Mouse (Mus musculus) liver, embryonic 11.5 days (tissue): ENCODE data around the gene Pafah2. TPM values are rescaled to one million over a fixed set of nuclear protein-coding genes. Genes with fewer than 3 reads are reported as not detected.

Experiments used
- ATAC-seq: fragments of 200-750 bp; cut with Nextera tagmentation; replicated peaks from 2 replicates; pipeline ENCODE4 v1.8.0; 2017; ENCODE audit warnings: moderate number of reproducible peaks, mild to moderate bottlenecking, moderate TSS enrichment, moderate library complexity; ENCODE audit not compliant: low FRiP score
- DNase-seq: peaks from one replicate; pipeline ENCODE4 v3.0.0-alpha.2; 2017; ENCODE audit warnings: low spot score
- H3K27ac ChIP-seq: fragments of 300-500 bp; sonication (generic); 2 replicates; pipeline ENCODE4 v1.5.1; 2014; ENCODE audit warnings: mild to moderate bottlenecking, low read depth, low read length, control low read depth
- H3K27me3 ChIP-seq: fragments of 300-500 bp; sonication (generic); replicated peaks from 2 replicates; pipeline ENCODE4 v1.6.1; 2014; ENCODE audit warnings: low read length, mixed read lengths; ENCODE audit not compliant: control insufficient read depth, insufficient read depth
- H3K36me3 ChIP-seq: fragments of 300-500 bp; sonication (generic); 2 replicates; pipeline ENCODE4 v1.6.1; 2014; ENCODE audit warnings: mild to moderate bottlenecking, low read length, moderate library complexity, mixed read lengths; ENCODE audit not compliant: control insufficient read depth, insufficient read depth
- H3K4me1 ChIP-seq: fragments of 300-500 bp; sonication (generic); replicated peaks from 2 replicates; pipeline ENCODE4 v1.6.1; 2014; ENCODE audit warnings: low read length, mixed read lengths; ENCODE audit not compliant: control insufficient read depth, insufficient read depth
- H3K4me2 ChIP-seq: fragments of 300-500 bp; sonication (generic); 2 replicates; pipeline ENCODE4 v1.6.1; 2014; ENCODE audit warnings: mild to moderate bottlenecking, control low read depth, moderate library complexity
- H3K4me3 ChIP-seq: fragments of 300-500 bp; sonication (generic); 2 replicates; pipeline ENCODE4 v1.5.1; 2014; ENCODE audit warnings: low read depth, low read length, control low read depth
- H3K9ac ChIP-seq: fragments of 300-500 bp; sonication (generic); 2 replicates; pipeline ENCODE4 v1.6.1; 2014; ENCODE audit warnings: low read depth, low read length, control low read depth
- H3K9me3 ChIP-seq: fragments of 300-500 bp; sonication (generic); 2 replicates; pipeline ENCODE4 v1.6.1; 2016; ENCODE audit warnings: low read length, inconsistent platforms, mixed read lengths; ENCODE audit not compliant: control insufficient read depth
- WGBS: fragments of 180-500 bp; shearing (Covaris S2); extraction: QIAGEN DNeasy Blood & Tissue Kit; methylation state at CpG from one replicate; pipeline ENCODE4 v1.1.7; 2014; 5-methylcytosine and 5-hydroxymethylcytosine counted together
- polyA plus RNA-seq: library from polyadenylated mRNA; unstranded; fragments of >200 nt; fragmentation: Nextera tagmentation; extraction: Ambion mirVana; gene quantifications from 2 replicates; pipeline ENCODE4 v1.2.1, GENCODE M21; 2014

Gene Pafah2
- polyA plus RNA-seq, 1 experiment from 2014 or later = 7.9 TPM

DNA sequence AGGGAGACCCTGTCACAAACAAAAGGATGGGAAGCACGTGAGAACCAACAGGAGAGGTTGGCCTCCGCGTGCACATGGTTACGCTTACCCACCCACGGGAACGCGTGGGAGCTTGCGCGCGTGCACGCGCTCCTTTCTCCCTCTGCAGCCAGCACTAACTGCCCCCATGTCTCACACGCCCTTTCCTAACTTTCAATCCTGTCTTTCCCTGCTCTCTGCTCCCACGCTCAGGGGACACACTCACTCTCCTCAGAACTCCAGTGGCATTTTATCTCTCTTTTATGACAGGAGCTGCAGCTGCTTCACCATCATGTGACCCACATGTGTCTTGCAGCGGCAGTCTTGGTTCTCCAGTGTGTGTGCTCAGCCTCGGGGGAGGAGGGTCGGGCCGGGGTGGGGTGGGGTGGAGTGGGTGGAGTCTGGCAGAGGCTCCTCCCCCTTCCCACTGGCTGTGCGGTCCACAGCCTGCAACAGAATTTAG is 5.1 kb downstream of the Pafah2 start:
- peaks cover 20% of the 10 kb centered on the region for H3K4me1 ChIP-seq
- peak overlapping the region; percentile 92 for H3K4me2 ChIP-seq
- WGBS = 9% methylated on average over 19 of the region's 19 CpGs
- H3K4me3 ChIP-seq = peak overlapping the region; percentile 49
- no peaks in the 10 kb centered on the region for H3K36me3 ChIP-seq
- H3K9me3 ChIP-seq = no peaks in the 10 kb centered on the region
- peak; percentile 80 for ATAC-seq
- H3K27ac ChIP-seq = peak overlapping the region; percentile 50; the same call in 1 of the 2 replicates
- H3K9ac ChIP-seq = peak overlapping the region; percentile 53; the same call in 1 of the 2 replicates
- peak; percentile 75 for DNase-seq
- no peaks in the 10 kb centered on the region for H3K27me3 ChIP-seq

DNA sequence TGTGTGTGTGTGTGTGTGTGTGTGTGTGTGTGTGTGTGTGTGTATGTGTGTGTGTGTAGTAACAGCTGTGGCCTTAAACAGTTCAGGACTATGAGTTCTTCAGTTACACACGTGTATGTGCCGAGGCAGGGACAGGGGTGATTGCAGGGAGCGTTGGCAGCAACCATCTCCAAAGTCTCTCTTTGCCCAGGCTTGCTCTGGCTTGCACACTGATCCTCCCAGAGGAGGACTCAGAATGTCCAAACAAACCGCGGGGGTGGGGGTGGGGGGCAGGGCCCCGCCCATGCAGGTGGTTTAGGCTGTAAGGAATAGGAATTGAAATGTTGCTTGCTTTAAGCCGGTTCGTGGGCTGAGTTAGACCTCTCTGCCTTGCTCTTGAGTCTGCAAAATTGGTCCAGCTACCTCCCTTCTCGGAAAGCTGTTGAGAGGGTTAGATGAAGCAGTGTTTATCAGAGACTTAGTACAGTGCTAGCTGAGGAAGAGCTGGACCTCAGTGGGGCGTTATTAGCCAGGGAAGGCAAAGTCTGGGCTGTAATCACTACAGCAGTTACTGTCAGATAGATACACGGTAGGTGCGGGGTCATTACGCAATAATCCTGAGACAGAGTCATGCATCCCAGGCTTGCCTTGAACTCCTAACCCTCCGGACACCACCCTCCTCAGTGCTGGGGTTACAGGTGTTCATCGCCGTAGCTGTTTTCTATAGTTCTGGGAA is 5.9 kb downstream of the Pafah2 start:
- peaks cover 20% of the 10 kb centered on the region for H3K4me1 ChIP-seq
- H3K27ac ChIP-seq = 0 out of 2 replicates have a peak overlapping the region, but pooled peaks have one; percentile 36
- ATAC-seq = peak; percentile 33; the same call in 1 of the 2 replicates
- H3K9ac ChIP-seq = no peak overlapping the region
- H3K27me3 ChIP-seq = no peaks in the 10 kb centered on the region
- 35% methylated on average over 16 of the region's 16 CpGs for WGBS
- peak overlapping the region; percentile 92 for H3K4me2 ChIP-seq
- H3K36me3 ChIP-seq = no peaks in the 10 kb centered on the region
- peak overlapping the region; percentile 49 for H3K4me3 ChIP-seq
- H3K9me3 ChIP-seq = no peaks in the 10 kb centered on the region
- DNase-seq = no peak

DNA sequence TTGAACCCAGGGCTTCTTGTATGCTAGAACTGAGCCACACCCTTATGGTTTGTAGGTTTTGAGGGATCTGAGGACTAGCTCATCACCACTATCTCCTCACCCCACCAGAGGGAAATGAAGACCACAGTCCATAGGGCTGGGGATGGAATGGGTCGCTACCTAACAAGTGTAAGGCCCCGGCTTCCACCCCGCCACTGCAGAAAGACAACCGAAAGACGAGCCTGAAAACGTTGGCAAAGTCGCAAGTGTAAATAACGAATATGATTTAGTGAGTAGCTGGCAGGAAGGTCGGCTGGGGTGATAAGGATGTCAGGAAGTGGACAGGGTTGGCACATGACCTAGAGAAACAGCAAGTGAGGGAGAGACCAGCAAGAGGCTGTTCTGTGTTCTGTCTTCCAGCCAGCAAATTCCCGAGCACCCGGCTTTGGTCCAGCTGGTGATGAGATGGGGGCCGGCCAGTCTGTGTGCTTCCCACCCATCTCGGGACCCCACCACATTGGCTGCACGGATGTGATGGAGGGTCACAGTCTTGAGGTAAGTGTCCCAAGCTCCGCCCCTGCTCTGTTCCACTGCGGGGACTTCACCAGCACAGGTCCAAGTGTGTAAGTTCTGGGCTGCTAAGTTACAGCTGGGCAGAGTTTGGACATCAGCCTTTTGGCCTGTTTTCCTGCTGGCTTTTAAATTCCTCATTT is 6.6 kb downstream of the Pafah2 start:
- Histone ChIP-seq H3K27me3 (no peaks in the 10 kb centered on the region), H3K4me2 (peak overlapping the region; percentile 92), H3K36me3 (no peaks in the 10 kb centered on the region), H3K9me3 (no peaks in the 10 kb centered on the region), H3K4me1 (peaks cover 17% of the 10 kb centered on the region), H3K4me3 (no peak overlapping the region), H3K9ac (no peak overlapping the region), H3K27ac (no peak overlapping the region)
- 40% methylated on average over 16 of the region's 16 CpGs for WGBS
- no peak for DNase-seq
- ATAC-seq = no peak

DNA sequence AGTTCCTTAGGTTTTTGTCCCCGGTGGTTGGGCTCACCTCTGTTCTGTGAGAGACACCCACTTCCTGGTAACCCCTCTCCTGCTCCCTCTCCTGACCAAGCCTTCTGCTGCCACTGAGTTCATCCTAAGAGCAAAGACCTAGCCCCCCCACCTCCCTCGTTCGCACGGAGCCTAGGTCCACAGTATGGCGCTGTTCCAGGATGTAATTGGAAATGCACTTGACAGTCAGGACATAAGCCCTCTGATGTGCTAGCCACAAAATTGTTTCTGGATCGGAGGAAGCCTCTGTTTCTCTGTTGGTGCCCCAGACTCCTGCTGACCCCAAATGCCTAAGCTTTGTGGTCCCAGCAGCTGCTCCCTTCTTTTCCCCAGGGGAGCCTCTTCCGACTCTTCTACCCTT is 7.6 kb downstream of the Pafah2 start:
- no peaks in the 10 kb centered on the region for H3K27me3 ChIP-seq
- no peaks in the 10 kb centered on the region for H3K36me3 ChIP-seq
- DNase-seq = no peak
- H3K9ac ChIP-seq = no peak overlapping the region
- WGBS = 53% methylated on average over 7 of the region's 7 CpGs
- no peak overlapping the region for H3K4me3 ChIP-seq
- no peak overlapping the region for H3K27ac ChIP-seq
- H3K9me3 ChIP-seq = no peaks in the 10 kb centered on the region
- no peak overlapping the region for H3K4me2 ChIP-seq
- H3K4me1 ChIP-seq = peaks cover 20% of the 10 kb centered on the region
- ATAC-seq = no peak

DNA sequence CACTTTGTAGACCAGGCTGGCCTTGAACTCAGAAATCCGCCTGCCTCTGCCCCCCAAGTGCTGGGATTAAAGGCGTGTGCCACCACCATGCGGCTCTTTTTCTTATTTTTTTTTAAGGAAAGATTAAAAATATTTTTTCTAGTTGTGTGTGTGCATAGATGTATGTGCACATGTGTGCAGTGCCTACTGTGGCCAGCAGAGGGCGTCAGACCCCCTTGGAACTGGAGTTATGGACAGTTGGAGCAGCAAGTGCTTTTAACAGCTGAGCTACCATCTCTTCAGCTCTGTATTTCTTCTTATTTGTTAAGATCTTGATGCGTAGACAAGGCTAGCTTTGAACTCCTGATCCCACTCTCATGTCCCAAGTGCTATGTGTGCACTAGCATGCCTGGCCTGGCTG is 13.2 kb downstream of the Pafah2 start:
- 65% methylated on average over 5 of the region's 5 CpGs for WGBS
- Histone ChIP-seq H3K4me1 (0 out of 2 replicates have a peak, but pooled peaks cover 3% of the 10 kb centered on the region), H3K4me3 (no peak overlapping the region), H3K4me2 (no peak overlapping the region), H3K27me3 (no peaks in the 10 kb centered on the region), H3K27ac (no peak overlapping the region), H3K36me3 (no peaks in the 10 kb centered on the region; the same call in 1 of the 2 replicates), H3K9me3 (0 out of 2 replicates have a peak, but pooled peaks cover 2% of the 10 kb centered on the region), H3K9ac (no peak overlapping the region)
- ATAC-seq = no peak
- no peak for DNase-seq

DNA sequence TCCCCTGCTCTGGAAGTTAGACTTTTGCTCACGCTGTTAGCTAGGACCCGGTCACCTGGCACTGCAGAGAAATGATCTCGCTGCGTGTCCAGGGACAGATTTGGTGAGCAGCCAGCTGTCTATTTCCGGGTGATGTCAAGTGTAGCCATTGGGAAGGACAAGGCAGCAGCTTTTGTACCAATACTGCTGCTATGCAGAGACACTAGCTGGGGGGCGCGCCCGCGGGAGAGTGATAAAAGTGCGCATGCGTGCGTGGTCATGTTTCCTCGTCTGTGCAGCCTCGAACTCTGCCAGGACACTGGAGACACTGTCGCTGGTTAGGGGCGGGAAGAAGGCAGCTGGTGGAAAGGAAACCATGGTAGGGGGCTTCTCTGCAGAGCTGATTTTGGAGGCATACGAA is 20.1 kb downstream of the Pafah2 start:
- 80% methylated on average over 17 of the region's 17 CpGs for WGBS
- no peaks in the 10 kb centered on the region for H3K4me1 ChIP-seq
- DNase-seq = no peak
- H3K27me3 ChIP-seq = no peaks in the 10 kb centered on the region
- no peaks in the 10 kb centered on the region for H3K9me3 ChIP-seq
- H3K27ac ChIP-seq = no peak overlapping the region
- no peak for ATAC-seq
- H3K4me2 ChIP-seq = no peak overlapping the region
- H3K4me3 ChIP-seq = no peak overlapping the region
- H3K9ac ChIP-seq = no peak overlapping the region
- peaks cover 2% of the 10 kb centered on the region; the same call in 1 of the 2 replicates for H3K36me3 ChIP-seq

DNA sequence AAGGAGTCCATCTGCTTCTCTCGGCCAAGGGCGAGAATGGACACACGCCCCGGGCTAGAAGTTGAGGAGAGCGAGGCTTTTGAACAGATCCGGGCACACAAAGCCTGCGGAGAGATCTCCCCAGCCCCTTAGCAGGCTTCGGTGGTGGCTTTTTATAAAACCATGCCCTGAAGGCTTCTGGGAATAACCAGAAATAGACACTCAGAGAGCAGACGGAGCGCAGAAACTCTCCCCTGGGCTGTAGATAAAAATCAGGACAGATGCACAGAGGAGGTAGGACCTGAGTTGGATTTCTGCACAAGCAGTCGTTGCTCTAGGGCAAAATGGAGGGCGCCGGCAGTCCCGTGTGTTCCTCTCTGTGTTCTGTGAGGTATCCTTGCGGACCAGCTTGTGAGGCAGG is 20.5 kb downstream of the Pafah2 start:
- H3K27ac ChIP-seq = no peak overlapping the region
- no peak for DNase-seq
- H3K4me3 ChIP-seq = no peak overlapping the region
- no peak for ATAC-seq
- 77% methylated on average over 15 of the region's 15 CpGs for WGBS
- H3K27me3 ChIP-seq = no peaks in the 10 kb centered on the region
- no peak overlapping the region for H3K9ac ChIP-seq
- no peaks in the 10 kb centered on the region for H3K4me1 ChIP-seq
- no peak overlapping the region for H3K4me2 ChIP-seq
- peaks cover 2% of the 10 kb centered on the region; the same call in 1 of the 2 replicates for H3K36me3 ChIP-seq
- no peaks in the 10 kb centered on the region for H3K9me3 ChIP-seq

DNA sequence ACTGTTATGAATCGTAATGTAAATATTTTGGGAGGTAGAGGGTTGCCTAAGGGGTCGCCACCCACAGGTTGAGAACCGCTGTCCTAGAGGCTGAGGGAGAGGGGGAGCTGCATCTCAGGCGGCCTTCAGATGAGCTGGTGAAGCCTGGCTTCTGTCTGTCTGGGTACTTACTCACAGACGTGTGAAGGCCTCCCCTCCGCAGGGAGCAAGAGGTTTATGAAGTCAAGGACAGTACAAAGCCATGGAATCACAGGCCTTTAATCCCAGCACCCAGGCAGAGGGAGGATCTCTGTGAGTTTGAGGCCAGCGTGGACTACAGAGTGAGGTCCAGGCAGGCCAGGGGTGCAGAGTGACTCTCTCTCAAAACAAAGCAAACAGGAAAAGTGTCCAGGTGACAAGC is 21.0 kb downstream of the Pafah2 start:
- Histone ChIP-seq H3K9ac (no peak overlapping the region), H3K27me3 (no peaks in the 10 kb centered on the region), H3K36me3 (peaks cover 2% of the 10 kb centered on the region; the same call in 1 of the 2 replicates), H3K4me1 (no peaks in the 10 kb centered on the region), H3K9me3 (no peaks in the 10 kb centered on the region), H3K4me2 (no peak overlapping the region), H3K4me3 (no peak overlapping the region), H3K27ac (no peak overlapping the region)
- no peak for ATAC-seq
- no peak for DNase-seq
- WGBS = 74% methylated on average over 7 of the region's 7 CpGs
